Mouse (Mus musculus): ENCODE data around the gene Fkbp11. TPM values are rescaled to one million over a fixed set of nuclear protein-coding genes. Genes with fewer than 3 reads are reported as not detected.

Gene Fkbp11
- 1 to 10 TPM; 1.9 TPM for total RNA-seq (2021)
- long read RNA-seq, experiment 1, partial matches to known transcripts: 1 of 1 reads
- long read RNA-seq, experiment 1, other reads (novel, unspliced or antisense): 0 of 1 reads
- long read RNA-seq, experiment 2, partial matches to known transcripts: 0 of 1 reads
- long read RNA-seq, experiment 2, other reads (novel, unspliced or antisense): 0 of 1 reads

DNA sequence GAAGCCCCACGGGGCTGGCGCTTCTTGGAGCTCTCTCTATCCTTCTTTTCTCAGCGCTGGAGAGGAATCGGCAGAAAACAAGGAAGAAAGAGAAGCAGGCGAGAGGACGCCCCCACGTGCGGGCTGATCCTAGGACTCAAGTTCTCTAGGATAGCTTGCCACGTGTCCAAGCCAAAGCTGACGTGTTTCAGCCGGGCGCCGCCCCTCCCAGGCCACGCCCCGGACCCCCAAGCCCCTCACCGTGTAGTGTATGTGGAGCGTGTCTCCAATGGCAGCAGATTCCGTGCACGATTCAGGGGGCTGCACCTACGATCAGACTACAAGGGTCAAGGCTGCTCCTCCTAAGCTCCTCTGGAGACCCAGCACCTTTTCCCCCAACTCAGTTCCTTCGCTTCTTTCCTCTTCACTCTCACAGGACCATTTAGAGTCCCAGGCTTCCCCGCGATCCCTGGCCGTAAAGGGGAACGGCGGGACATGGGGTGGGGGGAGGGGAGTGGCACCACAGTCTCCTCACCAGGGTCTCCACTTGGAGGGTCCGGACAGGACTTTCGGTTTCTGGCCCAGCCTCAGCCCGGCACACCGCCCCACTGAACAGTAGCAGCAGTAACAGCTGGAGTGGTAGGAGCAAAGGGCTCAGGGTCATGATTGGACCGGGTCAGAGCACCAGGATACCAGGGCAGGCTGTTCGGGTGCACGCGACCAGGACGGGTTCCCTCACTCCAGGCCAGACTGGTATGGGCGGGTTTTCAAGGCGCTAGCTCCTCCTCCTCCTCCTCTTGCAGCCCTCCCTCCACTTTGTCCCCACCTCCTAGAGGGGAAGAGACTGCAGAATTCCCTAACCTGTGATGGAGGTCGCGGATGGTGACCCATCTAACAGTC lies at the start of gene Fkbp11:
TSS of gene Fkbp11 (minus strand) at position 756 of the 879 bp plus-strand sequence.
- peak within 1 kb of the TSS; percentile 54 for H3K4me3 ChIP-seq
- intact Hi-C loops (cut with DNase I): no loop called here
- no peak for DNase-seq (ENCODE audit: extremely low spot score in 1 of 2, low spot score in 2 of 2)
- H3K27ac ChIP-seq: no peak within 1 kb of the TSS
- no peak for TF ChIP-seq CTCF (IDR thresholded peaks at IDR 0.05)

GRCm38 (mm10) chr15:98777762-98778161 lies 49.8 kb upstream of the Fkbp11 start, which contains the start of gene Wnt10b:
Wnt10b (minus strand) TSS chr15:98778150.
- Histone ChIP-seq H3K27ac (no peak within 1 kb of the TSS), H3K4me3 (0 out of 2 replicates have a peak within 1 kb of the TSS, but pooled peaks have one; percentile 4)
- no peak for TF ChIP-seq CTCF (IDR thresholded peaks at IDR 0.05)
- intact Hi-C loops (cut with DNase I): no loop called here
- no peak for DNase-seq (ENCODE audit: extremely low spot score in 1 of 2, low spot score in 2 of 2)

- TF ChIP-seq CTCF (IDR thresholded peaks at IDR 0.05): no peak
- no peak for DNase-seq (ENCODE audit: extremely low spot score in 1 of 2, low spot score in 2 of 2)
- H3K27ac ChIP-seq: no peak overlapping the region
- H3K4me3 ChIP-seq: no peak overlapping the region
- intact Hi-C loops (cut with DNase I): no loop called here
Measured at GRCm38 (mm10) chr15:98777005-98777616, 49.1 kb upstream of the Fkbp11 start.

DNA sequence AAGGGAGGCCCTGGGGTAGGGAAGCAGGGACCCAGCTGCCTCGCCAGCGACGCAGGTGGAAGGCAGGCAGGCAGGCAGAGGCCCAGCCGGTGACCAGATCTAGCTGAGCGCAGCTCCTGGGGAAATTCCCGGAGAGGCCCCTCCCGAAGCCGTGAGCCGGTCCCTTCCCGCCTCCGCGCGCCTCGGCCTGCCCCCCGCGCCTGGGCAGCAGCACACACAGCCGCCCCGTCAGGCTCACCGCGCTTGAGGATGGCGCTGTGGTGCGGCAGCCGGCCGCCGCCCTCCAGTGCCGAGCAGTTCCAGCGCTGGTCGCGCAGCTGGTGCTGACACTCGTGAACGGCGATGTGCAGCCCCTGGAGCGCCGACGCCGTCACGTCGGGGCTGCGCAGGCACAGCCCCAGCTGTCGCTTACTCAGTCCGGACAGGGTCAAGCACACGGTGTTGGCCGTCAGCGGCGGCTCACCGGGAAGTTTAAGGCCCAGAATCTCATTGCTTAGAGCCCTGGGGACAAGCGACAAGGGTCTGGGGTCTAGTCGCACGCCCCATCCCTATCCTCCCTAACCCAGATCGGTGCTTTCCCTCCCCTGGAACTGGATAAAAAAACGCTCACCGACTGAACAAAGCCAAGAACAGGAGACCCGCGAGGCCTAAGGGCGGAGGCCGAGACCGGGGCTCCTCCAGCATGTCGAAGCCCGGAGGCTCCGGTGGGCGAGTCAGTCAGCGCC lies 48.4 kb upstream of the Fkbp11 start:
- no peak overlapping the region; the same call in 1 of the 2 replicates for H3K4me3 ChIP-seq
- intact Hi-C loops (cut with DNase I): no loop called here
- no peak for DNase-seq (ENCODE audit: extremely low spot score in 1 of 2, low spot score in 2 of 2)
- no peak; the same call in 1 of the 2 replicates for TF ChIP-seq CTCF (IDR thresholded peaks at IDR 0.05)
- no peak overlapping the region for H3K27ac ChIP-seq

GRCm38 (mm10) chr15:98775533-98775932 lies 47.5 kb upstream of the Fkbp11 start:
- TF ChIP-seq CTCF (IDR thresholded peaks at IDR 0.05): no peak
- intact Hi-C loops (cut with DNase I): no loop called here
- H3K27ac ChIP-seq: no peak overlapping the region

GRCm38 (mm10) chr15:98774096-98774495 lies 46.1 kb upstream of the Fkbp11 start:
- DNase-seq (ENCODE audit: extremely low spot score in 1 of 2, low spot score in 2 of 2): no peak
- intact Hi-C loops (cut with DNase I): no loop called here
- no peak for TF ChIP-seq CTCF (IDR thresholded peaks at IDR 0.05)
- Histone ChIP-seq H3K27ac (no peak overlapping the region), H3K4me3 (no peak overlapping the region)

More at GRCm38 (mm10) chr15:98775533-98775932, 47.5 kb upstream of the Fkbp11 start:
- no peak overlapping the region for H3K4me3 ChIP-seq
- no peak for DNase-seq (ENCODE audit: extremely low spot score in 1 of 2, low spot score in 2 of 2)

DNA sequence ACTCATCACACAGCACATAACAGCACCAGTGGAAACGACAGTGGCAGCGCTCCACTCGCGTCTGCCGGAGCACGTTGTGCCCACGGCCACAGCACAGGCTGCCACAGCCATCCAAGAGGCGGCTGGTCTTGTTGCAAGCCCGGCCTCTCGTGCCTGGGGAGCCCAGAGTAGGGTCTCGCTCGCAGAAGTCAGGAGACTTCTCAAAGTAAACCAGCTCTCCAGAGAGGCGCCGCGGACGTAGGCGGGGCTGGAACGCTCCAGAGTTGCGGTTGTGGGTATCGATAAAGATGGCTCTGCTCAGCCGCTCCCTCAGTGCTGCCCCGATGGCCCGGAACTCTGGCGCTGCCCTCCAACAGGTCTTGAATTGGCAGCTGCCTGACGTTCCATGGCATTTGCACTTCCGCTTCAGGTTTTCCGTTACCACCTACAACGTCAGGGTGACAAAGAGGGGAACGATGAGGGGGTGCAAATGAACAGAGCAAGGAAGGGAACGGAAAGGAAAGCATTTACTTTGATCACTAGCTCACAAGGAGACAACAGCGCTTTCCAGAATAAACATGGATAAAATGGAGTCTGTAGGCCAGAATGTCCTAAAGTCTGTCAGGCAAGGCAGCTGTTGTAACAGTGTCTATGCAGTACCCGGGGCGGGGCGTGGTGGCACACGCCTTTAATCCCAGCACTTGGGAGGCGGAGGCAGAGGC lies 44.7 kb upstream of the Fkbp11 start:
- peak overlapping the region; percentile 42 for H3K4me3 ChIP-seq
- no peak overlapping the region for H3K27ac ChIP-seq
- intact Hi-C loops (cut with DNase I): no loop called here
- no peak for TF ChIP-seq CTCF (IDR thresholded peaks at IDR 0.05)
- no peak for DNase-seq (ENCODE audit: extremely low spot score in 1 of 2, low spot score in 2 of 2)

GRCm38 (mm10) chr15:98771813-98772425 lies 43.9 kb upstream of the Fkbp11 start:
- TF ChIP-seq CTCF (IDR thresholded peaks at IDR 0.05): no peak
- no peak for DNase-seq (ENCODE audit: extremely low spot score in 1 of 2, low spot score in 2 of 2)
- no peak overlapping the region for H3K27ac ChIP-seq
- intact Hi-C loops (cut with DNase I): no loop called here
- H3K4me3 ChIP-seq: peak overlapping the region; percentile 42

GRCm38 (mm10) chr15:98768259-98768658 lies 40.3 kb upstream of the Fkbp11 start:
- intact Hi-C loops (cut with DNase I): no loop called here
- no peak overlapping the region for H3K4me3 ChIP-seq
- no peak overlapping the region for H3K27ac ChIP-seq
- DNase-seq (ENCODE audit: extremely low spot score in 1 of 2, low spot score in 2 of 2): no peak
- no peak for TF ChIP-seq CTCF (IDR thresholded peaks at IDR 0.05)

- no peak for DNase-seq (ENCODE audit: extremely low spot score in 1 of 2, low spot score in 2 of 2)
- H3K4me3 ChIP-seq: no peak overlapping the region
- H3K27ac ChIP-seq: no peak overlapping the region
- intact Hi-C loops (cut with DNase I): no loop called here
- no peak for TF ChIP-seq CTCF (IDR thresholded peaks at IDR 0.05)
Measured at GRCm38 (mm10) chr15:98765929-98766328, 37.9 kb upstream of the Fkbp11 start.

All from left cerebral cortex, adult 2 months (tissue).